Mouse (Mus musculus) liver, postnatal 0 days (tissue): ENCODE measurements around the gene Nhp2.

Source experiments
- CTCF ChIP-seq: sonication (generic); IDR thresholded peaks from 2 replicates; pipeline ENCODE4 v1.5.1; 2016; ENCODE audit warnings: antibody characterized with exemption, low read depth
- EP300 ChIP-seq: IDR thresholded peaks from 2 replicates; pipeline ENCODE4 v1.6.1; 2016; ENCODE audit warnings: antibody characterized with exemption, low read depth, mild to moderate bottlenecking

DNA sequence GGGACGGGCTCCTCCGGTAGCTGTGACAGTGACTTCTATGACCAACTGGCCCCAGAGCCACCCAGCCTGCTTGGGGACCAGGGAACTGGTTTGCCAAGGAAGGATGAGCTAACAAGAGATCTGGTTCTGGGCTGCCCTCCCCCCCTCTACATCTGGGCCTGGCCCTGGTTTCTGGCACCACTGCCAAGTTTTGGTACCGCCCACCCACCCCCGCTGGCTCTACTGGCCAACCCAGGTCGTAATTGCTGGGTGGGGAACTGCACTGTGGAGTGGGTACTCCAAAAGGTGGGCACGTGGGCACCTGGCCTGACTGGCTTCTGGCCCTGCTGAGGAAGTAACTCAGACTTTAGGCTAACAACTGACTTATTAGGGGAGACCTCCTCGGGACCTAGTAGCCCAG lies 21.2 kb downstream of the Nhp2 start:
- TF ChIP-seq CTCF: no peak
- no peak for TF ChIP-seq EP300
